Comparison of ENCODE assay signal across 24 mouse cellular contexts in the genomic region with DNA sequence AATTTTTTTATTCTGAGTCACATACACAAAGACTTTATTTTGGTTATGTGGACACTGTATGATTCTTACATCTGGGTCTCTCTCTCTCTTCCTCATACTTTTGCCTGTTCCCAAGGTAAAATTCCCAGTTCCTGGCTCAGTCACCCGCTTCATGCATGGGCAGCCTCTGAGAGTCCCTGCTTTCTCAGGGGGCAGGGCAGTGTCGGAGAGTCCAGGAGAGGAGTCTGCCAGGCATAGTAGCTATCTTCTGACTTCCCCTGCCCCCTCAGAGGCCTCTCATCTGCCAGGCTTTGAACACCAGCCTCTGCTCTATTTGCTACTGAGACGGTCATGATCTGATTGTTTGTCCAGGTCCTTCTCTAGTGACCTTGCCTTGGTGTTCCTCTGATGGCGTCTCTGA.
"Had no signal": no experiment of that assay in that cellular context is flagged by ENCODE, and none has a peak within 500 bp of the region (broad histone marks: within the 10 kb centered on the region; RNA-seq: fewer than 3 reads in every experiment).

No protein-coding gene starts in this region.

- H3K4me3 ChIP-seq: heart, embryonic 12.5 days; hindbrain, embryonic 13.5 days; hindbrain, embryonic 15.5 days; left cerebral cortex, adult 2 months; limb, embryonic 10.5 days; limb, embryonic 12.5 days; liver, embryonic 13.5 days; liver, embryonic 15.5 days had no signal

- H3K27me3 ChIP-seq: heart, embryonic 12.5 days; hindbrain, embryonic 13.5 days; hindbrain, embryonic 15.5 days; liver, embryonic 13.5 days; liver, embryonic 15.5 days had no signal

- H3K4me1 ChIP-seq: liver, embryonic 13.5 days; liver, embryonic 15.5 days had no signal

- H3K9ac ChIP-seq: forebrain, postnatal 0 days; heart, embryonic 12.5 days; hindbrain, embryonic 13.5 days; hindbrain, embryonic 15.5 days; limb, embryonic 12.5 days; liver, embryonic 13.5 days; liver, embryonic 15.5 days; liver, postnatal 0 days had no signal

- H3K27ac ChIP-seq: hindbrain, embryonic 13.5 days; hindbrain, embryonic 15.5 days; hindbrain, postnatal 0 days; kidney, postnatal 0 days; left cerebral cortex, adult 2 months; limb, embryonic 10.5 days; limb, embryonic 12.5 days; liver, embryonic 13.5 days; liver, embryonic 15.5 days had no signal

- H3K36me3 ChIP-seq: heart, embryonic 12.5 days; hindbrain, embryonic 13.5 days; hindbrain, embryonic 15.5 days; limb, embryonic 10.5 days; limb, embryonic 12.5 days; liver, embryonic 13.5 days; liver, embryonic 15.5 days had no signal

- DNase-seq: forebrain, postnatal 0 days; gastrocnemius, postnatal 14 days; gastrocnemius, postnatal 36 days; heart, adult 18-20 months; heart, postnatal 10 days; kidney, adult 11 months; kidney, adult 2 months; kidney, postnatal 36 days; layer of hippocampus, adult 9-11 months; layer of hippocampus, postnatal 36 days; liver; liver, embryonic 13.5 days; liver, postnatal 0 days had no signal

- H3K9me3 ChIP-seq: heart, embryonic 12.5 days; hindbrain, embryonic 13.5 days; hindbrain, embryonic 15.5 days; limb, embryonic 10.5 days; limb, embryonic 12.5 days; liver, embryonic 13.5 days; liver, embryonic 15.5 days had no signal

- H3K4me2 ChIP-seq: heart, embryonic 12.5 days; hindbrain, embryonic 13.5 days; hindbrain, embryonic 15.5 days; limb, embryonic 12.5 days; liver, embryonic 11.5 days; liver, embryonic 13.5 days; liver, embryonic 15.5 days had no signal

- ATAC-seq: forebrain, postnatal 0 days; hindbrain, postnatal 0 days; intestine, embryonic 16.5 days; liver, postnatal 0 days had no signal
